Mouse (Mus musculus): Measurements from ENCODE around the gene Srrd.

Gene Srrd

GRCm38 (mm10) chr5:112317328-112317727 is 25.5 kb downstream of the Srrd start:
- DNase-seq (ENCODE audit: low read depth), result no peak

GRCm38 (mm10) chr5:112316468-112316867 is 26.4 kb downstream of the Srrd start:
- DNase-seq (ENCODE audit: low read depth), result no peak

GRCm38 (mm10) chr5:112313222-112313885 is 29.5 kb downstream of the Srrd start:
- no peak for DNase-seq (ENCODE audit: low read depth)

GRCm38 (mm10) chr5:112305842-112306241 is 37.0 kb downstream of the Srrd start:
- no peak for DNase-seq (ENCODE audit: low read depth)

- no peak for DNase-seq (ENCODE audit: low read depth)
Observed at GRCm38 (mm10) chr5:112302310-112302709, 40.5 kb downstream of the Srrd start.

- no peak for DNase-seq (ENCODE audit: low read depth)
Observed at GRCm38 (mm10) chr5:112301694-112302093, 41.1 kb downstream of the Srrd start.

- DNase-seq (ENCODE audit: low read depth), result no peak
Observed at GRCm38 (mm10) chr5:112300721-112301308, 42.0 kb downstream of the Srrd start.

GRCm38 (mm10) chr5:112300112-112300511 is 42.7 kb downstream of the Srrd start:
- no peak for DNase-seq (ENCODE audit: low read depth)

- DNase-seq (ENCODE audit: low read depth), result no peak
Observed at GRCm38 (mm10) chr5:112299399-112299798, 43.4 kb downstream of the Srrd start.

GRCm38 (mm10) chr5:112298226-112298988 is 44.4 kb downstream of the Srrd start:
- DNase-seq (ENCODE audit: low read depth), result no peak

- no peak for DNase-seq (ENCODE audit: low read depth)
Observed at GRCm38 (mm10) chr5:112297257-112297656, 45.6 kb downstream of the Srrd start.

GRCm38 (mm10) chr5:112296404-112297181 is 46.2 kb downstream of the Srrd start:
- no peak for DNase-seq (ENCODE audit: low read depth)

GRCm38 (mm10) chr5:112295564-112295963 is 47.3 kb downstream of the Srrd start:
- no peak for DNase-seq (ENCODE audit: low read depth)

GRCm38 (mm10) chr5:112295162-112295561 is 47.7 kb downstream of the Srrd start:
- no peak for DNase-seq (ENCODE audit: low read depth)

GRCm38 (mm10) chr5:112294696-112295095 is 48.1 kb downstream of the Srrd start:
- no peak for DNase-seq (ENCODE audit: low read depth)

- DNase-seq (ENCODE audit: low read depth), result no peak
Observed at GRCm38 (mm10) chr5:112293800-112294199, 49.0 kb downstream of the Srrd start.

GRCm38 (mm10) chr5:112292343-112292980 is 50.4 kb downstream of the Srrd start:
- DNase-seq (ENCODE audit: low read depth), result no peak

GRCm38 (mm10) chr5:112291866-112292265 is 51.0 kb downstream of the Srrd start:
- DNase-seq (ENCODE audit: low read depth), result no peak

GRCm38 (mm10) chr5:112290536-112290880 is 52.3 kb downstream of the Srrd start:
- no peak for DNase-seq (ENCODE audit: low read depth)

GRCm38 (mm10) chr5:112289819-112290535 is 52.9 kb downstream of the Srrd start:
- DNase-seq (ENCODE audit: low read depth), result no peak

GRCm38 (mm10) chr5:112289236-112289635 is 53.6 kb downstream of the Srrd start:
- no peak for DNase-seq (ENCODE audit: low read depth)
